Mouse (Mus musculus) c-Kit-positive CD71-positive TER-119-negative erythroid progenitor cells, embryonic 14.5 days (primary cell): Measurements from ENCODE around the gene Btnl6.
"Not testable (repeated sequence)": the region's sequence is repeated elsewhere in the genome, so short reads cannot be mapped to it uniquely, and the experiment has no call there.

Experiments used
- DNase-seq: peaks from one replicate; pipeline ENCODE4 v3.0.0-alpha.2; 2013; ENCODE audit warnings: low read depth

The Btnl6 gene

DNA sequence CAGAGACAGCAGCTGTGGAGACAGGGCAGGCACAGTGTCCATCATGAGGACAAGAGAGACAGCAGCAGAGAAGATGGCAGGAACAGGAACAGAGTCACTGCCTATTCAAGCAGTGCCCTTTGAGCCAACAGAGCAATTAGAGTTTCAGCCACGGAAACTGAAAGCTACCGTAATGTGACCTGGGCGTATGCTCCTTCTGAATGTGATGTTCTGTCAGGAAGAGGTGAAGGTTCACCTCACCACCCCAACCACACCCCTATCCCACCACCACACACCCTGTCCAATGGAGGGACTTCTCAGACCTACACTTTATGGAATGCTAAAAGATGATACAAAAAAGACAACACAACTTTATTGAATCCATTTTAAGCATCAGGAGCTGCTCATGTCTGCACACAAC is 19.8 kb downstream of the Btnl6 start:
- DNase-seq = not testable (repeated sequence)

GRCm38 (mm10) chr17:34496539-34496938 is 20.6 kb downstream of the Btnl6 start:
- DNase-seq = no peak

- DNase-seq = not testable (repeated sequence)
Observed at GRCm38 (mm10) chr17:34495156-34495555, 22.0 kb downstream of the Btnl6 start.

DNA sequence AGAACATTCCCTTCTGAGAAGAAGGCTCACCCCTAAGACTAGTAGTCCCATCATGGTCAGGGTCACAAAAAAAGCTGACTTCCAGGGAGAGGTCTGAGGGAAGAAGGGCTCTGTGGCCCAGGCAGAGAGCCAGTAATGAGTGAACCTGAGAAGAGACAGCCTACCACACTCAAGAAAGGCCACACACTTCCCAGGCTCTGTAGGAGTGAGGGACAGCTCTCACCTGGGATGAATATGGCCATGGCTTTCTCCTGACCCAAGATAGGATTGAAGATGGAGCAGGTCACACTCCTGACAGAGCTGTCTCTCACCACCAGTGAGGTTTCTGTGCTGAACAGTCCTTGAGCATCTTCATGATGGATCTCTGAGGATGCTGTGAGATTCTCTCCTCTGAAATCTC is 24.4 kb downstream of the Btnl6 start:
- DNase-seq = no peak

DNA sequence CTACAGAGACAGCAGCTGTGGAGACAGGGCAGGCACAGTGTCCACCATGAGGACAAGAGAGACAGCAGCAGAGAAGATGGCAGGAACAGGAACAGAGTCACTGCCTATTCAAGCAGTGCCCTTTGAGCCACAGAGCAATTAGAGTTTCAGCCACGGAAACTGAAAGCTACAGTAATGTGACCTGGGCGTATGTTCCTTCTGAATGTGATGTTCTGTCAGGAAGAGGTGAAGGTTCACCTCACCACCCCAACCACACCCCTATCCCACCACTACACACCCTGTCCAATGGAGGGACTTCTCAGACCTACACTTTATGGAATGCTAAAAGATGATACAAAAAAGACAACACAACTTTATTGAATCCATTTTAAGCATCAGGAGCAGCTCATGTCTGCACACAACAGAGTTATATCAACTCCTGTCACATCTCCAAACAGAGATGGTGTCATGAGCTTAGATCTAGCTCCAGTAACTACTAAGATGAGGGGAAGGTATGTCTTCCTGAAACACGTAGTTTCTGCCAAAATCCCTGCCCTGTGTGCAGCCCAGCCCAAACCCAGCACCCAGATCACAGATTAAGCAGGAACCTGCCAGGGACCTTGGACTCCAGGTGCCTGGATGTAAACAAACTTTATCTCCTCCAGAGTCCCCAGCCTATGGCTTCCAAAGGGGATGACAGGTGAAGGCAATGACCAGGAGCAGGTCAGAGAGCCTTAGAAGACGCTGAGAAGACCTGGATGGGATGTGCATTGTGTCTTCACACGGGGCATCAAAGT is 39.7 kb downstream of the Btnl6 start, which contains the start of gene Btnl4:
Btnl4 (minus strand) TSS at position 81 of the 776 bp plus-strand sequence.
- DNase-seq = not testable (repeated sequence)

DNA sequence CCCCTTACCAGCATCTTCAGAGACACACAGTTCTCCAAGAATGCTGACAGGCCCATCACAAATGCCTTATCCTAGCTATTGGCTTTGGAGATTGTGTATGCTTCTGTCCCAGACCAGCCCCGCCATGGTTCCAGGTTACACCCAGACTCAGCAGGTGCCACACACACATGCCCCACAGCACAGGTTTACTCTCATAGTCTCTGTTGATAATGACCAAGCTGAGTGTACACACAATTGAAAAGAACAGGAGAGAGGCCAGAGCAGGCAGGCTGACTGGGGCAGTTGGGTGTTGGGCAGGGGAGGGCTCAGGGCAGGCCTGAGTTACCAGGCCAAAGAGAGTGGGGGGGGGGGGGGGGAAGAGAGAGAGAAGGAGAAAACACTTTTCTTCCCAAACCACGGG is 40.7 kb downstream of the Btnl6 start:
- no peak for DNase-seq

- no peak for DNase-seq
Observed at GRCm38 (mm10) chr17:34475060-34475459, 42.1 kb downstream of the Btnl6 start.

DNA sequence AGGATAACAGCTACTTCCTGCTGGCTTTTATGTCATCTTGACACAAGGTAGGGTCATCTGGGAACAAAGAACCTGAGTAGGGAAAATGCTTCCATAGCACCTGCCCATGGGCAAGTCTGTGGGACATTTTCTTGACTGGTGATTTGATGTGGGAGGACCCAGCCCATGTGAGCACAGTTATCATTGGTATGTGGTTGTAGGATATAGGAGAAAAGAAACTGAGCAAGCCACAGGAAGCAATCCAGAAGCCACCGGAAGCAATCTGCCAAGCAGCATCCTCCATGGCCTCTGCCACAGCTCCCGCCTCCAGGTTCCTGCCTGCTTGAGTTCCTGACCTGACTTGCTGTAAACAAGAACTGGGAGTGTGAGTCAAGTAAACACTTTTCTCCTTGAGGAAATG is 46.7 kb downstream of the Btnl6 start:
- DNase-seq = no peak

- DNase-seq = not testable (repeated sequence)
Observed at GRCm38 (mm10) chr17:34465906-34466305, 51.2 kb downstream of the Btnl6 start.

DNA sequence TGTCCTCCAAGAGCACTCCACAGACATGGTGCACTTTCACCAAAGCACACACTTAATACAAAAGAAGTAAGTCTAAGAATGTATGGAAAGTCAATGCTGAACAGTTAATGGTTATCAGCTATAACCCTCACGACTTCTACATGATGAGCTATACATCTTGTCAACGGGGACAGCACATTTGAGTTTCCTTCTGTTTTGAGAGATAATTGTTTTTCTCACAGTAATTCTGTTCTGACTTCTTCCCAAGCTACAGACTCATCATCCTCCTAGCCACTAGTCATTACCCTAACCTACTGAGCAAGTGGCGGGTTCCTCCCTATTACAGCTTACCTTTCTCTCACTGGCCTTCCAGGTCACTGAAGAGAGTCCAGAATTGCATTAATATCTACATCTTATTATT is 57.9 kb downstream of the Btnl6 start:
- no peak for DNase-seq
